Mouse (Mus musculus) embryo, embryonic 11 days (tissue): ENCODE results near the gene Fhit.

Experiments
- DNase-seq: peaks from one replicate; pipeline ENCODE4 v3.0.0-alpha.2; 2015

Fhit gene

DNA sequence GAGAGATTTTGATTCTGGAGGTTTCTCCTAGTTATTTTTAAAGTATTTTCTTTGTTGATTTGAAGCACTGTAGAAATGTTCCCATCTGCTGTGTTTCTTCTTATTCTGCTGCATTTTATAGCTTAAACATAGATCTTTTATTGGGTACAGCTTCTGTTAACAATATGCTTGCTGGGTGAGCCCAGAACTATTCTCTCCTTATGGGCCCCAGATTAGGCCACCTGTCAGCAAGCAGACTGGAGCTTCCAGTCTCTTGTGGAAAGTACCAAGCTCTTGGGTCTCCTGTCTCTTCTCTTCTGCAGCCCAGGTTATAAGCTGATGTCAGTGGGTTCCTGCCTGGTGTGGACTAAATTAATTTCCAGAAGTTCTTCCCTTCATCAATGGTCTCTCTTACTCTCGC, 1513.4 kb downstream of the Fhit start:
- no peak for DNase-seq

DNA sequence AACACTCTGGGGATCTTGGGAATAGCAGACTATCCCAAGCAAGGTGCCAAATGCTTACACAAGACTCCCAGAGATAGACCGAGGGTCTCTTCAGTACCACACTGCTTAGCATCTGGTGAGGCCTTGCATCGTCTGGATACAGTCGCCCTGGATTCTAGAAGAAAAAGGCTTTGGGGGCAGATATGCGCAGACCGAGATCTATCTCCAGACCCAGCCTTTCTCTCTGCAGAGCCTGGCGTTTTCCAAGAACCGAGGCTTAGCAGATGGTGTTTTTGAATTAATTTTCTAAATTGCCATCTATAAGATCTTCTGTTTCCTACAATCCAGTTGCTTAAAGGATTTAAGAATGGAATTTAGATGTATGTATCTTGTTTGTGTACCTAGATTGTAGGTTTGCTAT, 1515.6 kb downstream of the Fhit start:
- DNase-seq: no peak

DNA sequence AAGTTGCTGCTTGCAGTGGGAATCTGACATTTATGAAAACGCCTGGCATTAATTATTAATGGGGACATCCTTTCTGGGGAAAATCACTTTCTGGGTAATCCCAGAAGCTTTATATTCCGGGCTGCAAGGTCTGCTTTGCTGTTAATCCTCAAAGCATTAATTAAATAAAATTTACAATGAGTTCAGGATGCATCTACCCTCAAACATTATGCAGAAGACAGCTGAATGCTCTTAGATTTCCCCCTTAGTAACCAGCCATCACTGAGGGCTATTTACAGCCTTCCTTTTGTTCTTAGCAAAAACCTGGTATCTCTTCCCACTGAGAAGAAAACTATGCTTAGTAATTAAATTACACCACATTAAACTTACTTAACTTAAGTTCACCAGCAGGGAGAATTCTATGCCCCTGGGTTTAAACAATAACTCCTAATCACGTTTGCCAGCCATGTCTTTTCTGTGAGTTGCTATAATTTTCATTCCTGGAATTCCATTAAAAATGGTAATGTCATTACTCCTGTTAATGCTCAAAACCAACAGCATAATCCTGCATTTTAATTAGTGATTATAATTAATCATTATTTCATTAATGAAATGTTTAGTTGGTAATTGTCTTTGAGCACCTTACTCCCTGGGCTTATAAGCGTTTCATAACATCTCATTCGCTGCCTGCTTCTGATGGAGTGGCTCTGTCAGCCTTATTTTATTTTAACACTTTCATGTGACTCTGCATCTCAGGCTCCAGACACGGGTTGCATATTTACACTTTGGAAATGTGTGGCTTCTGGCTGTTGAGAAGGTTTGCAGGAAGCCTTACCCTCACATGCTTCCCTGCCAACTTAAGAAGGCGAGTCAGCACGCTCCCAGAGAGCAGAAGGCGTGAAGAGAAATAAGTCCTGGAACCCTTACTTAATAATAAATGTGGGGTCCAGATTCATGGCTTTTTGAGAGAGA, 1517.3 kb downstream of the Fhit start:
- no peak for DNase-seq

DNA sequence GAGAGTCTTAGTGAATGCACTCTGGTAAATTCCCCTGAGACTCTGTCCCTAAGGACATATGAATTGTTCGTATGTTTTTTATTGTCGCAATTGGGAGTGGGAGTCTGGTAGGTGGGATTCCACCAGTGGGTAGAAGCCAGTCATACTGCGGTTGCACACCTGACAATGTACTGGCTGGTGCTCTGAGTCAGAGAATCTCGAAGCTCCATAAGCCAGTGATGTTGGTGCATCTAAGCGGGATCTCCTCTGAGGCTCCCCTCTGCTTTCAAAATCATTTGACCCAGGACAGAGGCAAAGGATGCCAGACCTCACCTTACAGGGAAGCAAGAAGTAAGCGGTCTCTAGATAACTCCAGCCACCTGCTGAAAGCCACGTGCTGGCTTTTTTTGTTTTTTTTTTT, 1518.1 kb downstream of the Fhit start:
- DNase-seq: no peak

DNA sequence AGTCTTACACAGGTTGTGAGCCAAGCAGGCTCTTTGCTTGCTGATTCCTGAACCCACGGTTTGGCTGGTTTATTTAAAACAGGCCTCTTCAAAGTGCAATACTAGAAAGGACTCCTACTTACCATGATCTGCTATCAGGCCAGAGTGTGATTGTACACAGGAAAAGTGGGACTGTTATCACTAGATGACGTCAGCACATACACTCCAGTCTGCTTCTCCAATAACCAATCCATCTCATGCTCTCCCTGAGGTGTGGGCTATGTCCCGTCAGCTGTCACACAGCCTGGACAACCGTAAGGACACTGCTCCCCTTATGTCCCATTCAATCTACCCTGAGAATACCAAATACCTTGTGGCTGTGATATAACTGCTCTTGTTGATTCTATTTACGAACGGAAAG, 1519.2 kb downstream of the Fhit start:
- DNase-seq: no peak

DNA sequence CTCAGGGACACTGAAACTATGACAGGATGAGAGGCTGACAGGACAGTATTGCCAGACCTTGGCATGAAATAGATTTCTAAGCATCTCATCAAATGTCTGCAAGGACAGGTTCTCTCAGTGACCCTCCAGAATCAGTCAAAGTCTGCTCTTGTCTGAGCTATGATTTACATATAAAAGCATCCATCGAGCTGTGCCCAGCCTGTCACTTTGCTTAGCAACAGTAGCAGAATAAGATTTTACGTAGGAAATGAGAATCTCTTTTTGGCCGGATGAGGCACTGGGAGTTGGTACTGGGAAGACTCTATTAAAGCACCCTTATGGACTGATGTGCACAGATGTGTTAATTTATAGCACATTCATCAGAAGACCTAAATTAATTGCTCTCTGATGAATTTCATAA, 1519.8 kb downstream of the Fhit start:
- DNase-seq: no peak

DNA sequence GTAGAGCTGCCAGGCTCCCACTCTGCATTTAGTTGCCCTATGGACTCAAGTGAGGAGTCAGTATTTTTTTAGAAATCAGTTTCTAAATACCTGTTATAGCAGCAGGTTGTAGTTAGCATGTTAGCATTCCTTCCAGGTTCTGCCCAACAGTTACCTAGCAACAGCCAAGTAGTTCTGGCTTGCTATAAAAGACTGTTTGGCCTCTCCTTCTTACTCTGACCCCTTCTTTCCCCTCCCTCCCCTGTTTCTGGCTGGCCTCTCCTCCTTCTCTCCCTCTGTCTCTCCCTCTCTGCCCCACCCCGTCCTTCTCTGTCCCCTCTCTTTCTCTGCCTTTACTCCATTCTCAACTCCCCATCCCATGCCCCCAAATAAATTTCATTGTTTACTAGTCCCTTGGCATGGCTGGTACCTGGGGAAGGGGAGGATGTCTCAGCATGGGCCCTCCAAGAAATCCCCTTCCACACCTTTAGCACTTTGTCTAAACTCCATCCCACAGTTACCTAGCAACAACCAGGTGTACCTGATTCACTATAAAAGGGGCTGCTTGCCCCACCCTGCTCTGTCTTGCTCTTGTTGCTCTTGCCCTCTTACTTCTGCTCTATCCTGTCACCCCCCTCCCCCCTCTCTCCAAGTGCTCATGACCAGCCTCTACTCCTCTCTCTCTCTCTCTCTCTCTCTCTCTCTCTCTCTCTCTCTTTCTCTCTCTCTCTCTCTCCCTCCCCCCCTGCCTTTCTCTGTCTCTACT, 1527.4 kb downstream of the Fhit start:
- DNase-seq: no peak

DNA sequence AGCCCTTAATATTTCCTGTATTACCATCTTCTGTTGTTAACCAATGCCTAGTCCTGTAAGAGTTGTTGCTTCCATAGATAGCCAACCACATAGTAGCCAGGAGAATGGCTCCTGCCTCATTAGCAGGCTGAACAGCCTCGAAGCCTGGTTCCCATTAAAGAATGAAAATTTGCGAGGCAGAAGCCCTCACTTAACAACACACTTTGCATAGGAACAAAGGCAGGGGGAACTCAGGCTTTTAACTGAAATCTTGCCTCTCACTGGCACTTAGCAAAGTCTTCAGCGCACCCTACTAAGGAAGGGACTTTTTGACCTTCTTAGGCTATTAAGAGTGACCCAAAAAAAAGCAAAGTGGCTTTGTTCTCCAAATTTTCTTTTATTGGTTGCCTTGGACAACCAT, 1529.3 kb downstream of the Fhit start:
- peak; percentile 21 for DNase-seq

DNA sequence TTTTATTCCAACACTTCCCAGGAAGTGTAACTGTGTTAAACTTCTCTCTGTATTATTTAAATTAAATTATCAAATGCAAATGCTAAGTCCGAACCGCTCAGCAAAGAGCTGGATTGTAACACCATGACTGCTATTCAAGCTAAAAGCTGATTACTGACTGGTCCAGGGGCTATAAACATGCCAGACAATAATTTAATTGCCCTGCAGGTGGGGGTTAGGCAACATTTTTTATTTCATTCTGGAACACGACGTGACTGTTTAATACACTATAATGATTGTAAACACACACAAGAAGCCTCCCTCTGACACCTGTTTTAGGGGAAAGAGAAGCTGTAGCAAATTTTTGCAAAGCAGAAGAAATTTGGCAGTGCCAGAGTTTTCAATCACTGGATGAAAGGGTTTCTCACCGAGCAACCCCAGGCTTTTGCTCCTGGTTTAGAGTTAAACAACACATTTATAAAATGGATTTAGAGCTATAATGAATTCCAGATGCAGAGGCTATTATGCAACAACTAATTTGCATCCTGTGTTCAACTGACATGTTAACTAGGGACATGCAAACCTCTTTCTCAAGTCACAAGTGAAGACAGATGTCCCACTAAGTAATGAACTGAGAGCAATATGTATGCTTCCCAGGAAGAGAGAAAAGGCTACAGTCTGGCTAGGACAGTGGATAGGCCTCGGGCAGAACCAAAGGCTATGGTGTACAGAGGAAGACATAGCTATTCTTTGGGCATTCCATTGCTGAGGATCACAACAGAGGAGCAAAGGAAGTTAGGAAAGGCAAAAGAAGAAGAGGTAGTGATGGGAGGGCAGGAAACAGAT, 1538.4 kb downstream of the Fhit start:
- peak; percentile 51 for DNase-seq

DNA sequence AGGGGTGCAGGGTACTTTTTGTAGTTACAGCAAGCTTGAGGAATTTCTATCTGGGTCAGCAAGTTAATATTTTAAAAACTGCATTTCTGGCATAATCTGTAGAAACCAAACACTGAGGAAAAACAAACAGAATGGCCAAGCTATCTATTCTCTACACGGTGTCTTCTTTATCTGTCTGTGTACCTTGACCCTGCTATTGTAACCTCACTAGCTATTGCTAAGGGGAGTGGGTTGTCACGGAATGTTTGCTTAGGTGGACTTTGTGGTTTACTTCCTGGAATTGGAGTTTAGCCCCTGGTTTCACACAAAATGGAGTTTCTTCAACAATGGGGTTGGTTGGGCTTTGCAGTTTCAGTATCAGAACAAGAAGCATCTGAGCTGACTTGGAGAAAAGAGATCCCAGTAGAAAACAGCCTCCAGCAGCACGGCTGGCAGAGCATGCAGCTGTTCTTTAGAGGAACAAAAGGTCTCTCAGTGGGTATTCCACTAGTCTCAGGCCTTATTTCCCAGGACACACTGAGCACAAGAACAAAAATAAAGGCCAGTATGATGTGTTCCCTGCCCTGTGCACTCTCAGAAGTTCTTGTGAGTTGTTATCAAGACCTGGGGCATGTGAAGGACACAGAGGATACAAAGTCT, 1540.8 kb downstream of the Fhit start:
- DNase-seq: peak; percentile 42

DNA sequence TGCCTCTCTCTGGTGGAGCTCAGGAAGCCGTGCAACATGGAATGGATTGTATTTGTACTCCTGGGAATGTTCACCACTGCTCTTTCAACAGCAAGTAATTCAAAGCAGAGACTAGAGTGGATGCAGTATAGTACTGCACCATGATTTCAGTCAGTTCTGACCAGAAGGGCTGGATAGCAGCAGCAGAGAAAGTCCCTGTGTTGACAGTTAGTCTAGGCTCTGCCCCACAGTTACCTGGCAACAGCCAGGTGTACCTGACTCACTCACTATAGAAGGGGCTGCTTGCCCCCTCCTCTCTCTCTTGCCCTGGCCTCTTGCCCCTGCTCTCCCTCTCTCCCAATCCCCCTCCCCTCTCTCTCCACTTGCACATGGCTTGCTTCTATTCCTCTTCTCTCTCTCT, 1542.0 kb downstream of the Fhit start:
- DNase-seq: no peak

DNA sequence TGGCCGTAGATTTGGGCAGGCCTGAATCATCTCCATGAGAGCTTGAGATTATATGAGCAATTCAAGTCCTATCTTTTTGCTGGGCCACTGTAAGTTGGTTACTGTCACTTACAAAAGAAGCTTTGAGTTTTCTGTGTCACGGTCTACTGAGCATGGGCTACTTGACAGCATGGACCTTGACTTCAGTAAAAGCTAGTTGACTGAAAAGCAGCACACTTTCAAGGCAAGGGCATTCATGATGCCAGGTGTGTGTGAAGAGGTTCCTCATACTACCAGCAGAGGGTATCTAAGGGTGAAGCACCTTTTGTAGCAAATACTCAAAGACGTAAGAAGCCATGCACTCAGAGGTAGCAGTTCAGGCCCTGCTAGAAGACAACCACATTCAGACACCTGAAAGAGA, 1548.7 kb downstream of the Fhit start:
- DNase-seq: no peak

DNA sequence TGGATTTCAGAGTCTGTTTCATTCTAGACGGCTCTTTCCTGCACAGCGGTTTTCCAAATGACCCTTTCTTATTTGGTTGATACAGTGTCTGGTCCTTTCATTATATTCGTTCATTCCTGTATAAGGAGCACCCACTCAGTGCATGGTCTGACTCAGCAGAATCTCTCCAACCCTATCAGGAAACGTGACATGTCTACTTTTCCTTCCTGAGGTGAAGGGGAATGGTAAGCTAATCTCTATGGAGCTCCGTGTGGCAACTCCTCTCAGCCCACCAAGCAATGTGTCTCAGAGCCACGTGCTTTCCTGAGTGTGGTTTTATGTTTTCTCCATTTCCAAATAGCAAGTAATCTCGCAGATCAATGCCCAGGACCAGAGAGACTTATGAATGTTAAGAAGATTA, 1552.7 kb downstream of the Fhit start:
- DNase-seq: no peak

DNA sequence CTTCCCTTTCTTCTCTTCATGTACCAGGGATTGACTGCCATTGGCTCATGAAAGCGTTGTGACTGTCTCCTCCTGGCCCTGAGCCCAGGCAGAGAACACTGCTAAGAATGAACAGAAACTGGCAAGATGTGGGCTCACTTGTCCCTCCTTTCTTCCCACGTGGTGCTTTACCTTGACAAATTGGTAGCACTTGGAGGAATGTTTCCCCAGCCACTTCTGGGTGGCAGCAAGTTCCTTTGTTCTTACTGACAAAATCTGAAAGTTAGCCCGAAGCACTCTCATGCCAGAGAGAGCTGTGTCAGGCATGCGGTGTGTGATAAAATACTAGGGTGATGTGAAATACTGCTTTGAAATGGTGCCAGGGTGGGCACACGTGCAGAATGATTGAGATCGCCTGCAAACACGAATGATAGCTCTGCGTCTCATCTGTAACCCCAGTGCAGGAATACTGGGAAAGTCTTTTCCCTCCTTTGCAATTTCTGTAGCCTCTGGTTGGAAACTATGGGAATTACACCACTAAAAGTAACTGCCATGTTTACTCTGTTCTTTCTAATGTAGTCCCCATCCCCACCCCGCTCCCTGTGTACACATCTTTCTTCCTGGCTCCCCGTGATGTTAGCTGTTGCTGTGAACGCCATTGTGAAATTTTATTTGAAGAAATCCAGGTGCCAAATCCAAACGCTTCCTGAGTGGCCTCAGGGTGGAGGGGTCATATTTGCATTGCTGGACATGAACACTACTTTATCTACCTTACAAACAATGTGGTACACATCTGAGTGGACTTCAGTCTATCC, 1555.1 kb downstream of the Fhit start:
- DNase-seq: no peak

DNA sequence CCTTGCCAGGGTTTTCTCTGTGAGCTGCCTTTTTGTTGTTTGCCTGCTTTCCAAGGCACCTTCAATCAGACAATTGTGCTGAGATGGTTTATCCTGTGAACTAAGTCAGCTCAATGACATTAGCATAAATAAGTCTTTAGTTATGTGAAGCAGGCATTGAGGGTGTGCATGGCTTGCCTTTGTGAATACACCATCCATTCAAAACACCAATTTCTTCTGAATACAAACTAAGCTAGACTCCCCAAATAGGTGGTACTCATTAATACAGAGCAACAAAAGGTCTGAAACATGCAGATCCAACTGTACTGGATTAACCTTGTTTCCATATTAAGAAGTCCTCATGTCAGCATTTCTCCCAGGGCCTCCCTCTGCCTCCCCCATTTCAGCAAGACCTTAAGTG, 1561.6 kb downstream of the Fhit start:
- no peak for DNase-seq

DNA sequence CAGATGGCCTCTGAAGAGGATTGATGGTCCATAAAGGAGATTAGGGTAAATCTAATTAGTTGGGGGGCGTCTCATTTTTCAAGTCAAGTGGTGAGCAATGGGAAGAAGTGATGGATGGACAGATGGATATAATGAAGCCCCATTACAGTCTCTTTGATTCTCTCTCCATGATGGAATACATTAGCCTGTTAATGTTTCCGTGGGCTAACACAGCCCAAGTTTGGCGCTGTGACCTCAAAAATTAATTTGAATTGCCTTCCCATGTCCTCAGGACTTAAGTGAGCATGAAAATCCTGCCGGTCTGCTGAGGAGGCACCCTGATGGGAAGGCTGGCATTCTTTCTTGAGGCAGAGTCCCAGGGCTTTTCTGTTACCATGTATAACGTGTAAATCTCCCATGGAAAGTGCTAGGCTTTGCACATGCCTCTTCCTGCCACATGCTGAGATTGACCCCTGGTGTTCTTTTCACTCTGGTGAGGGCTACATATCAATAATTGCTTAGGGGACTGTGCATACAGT, 1564.3 kb downstream of the Fhit start:
- DNase-seq: peak; percentile 59

DNA sequence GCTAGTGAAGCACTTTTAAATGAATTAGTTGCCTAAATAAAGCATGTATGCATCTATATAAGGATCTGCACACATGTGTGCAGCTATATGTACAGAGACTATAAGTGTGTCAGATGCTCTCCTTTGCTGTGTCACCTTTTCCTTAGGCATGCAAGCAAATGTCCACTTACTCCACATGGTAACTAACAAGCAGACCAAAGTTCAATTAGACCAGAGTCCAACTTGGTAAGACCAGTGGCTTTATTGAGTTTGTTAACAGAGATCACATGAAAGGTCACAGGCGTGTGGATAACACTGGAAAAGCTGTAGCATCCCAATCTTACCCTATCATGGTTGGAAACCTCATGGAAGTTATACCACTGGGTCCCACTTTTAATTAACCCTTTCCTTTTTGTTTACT, 1572.7 kb downstream of the Fhit start:
- DNase-seq: no peak

DNA sequence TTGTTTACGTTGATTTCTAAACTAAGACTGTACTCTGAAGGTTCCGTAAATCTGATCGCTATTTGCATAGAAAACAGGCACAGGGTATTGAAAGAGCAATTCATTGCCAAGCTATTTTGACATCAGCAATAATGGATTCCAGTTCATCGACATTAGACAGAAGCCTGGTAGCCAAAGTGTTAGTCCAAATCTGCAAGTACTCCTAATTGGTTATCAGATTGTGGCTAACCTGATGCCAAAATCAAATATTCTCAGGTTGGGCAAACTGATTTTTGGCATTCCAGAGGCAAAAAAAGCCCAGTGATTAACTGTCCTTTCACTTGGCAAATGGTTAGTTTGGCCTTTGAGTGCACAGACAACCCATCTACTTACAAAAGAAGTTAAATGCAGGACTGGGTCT, 1573.9 kb downstream of the Fhit start:
- DNase-seq: no peak

DNA sequence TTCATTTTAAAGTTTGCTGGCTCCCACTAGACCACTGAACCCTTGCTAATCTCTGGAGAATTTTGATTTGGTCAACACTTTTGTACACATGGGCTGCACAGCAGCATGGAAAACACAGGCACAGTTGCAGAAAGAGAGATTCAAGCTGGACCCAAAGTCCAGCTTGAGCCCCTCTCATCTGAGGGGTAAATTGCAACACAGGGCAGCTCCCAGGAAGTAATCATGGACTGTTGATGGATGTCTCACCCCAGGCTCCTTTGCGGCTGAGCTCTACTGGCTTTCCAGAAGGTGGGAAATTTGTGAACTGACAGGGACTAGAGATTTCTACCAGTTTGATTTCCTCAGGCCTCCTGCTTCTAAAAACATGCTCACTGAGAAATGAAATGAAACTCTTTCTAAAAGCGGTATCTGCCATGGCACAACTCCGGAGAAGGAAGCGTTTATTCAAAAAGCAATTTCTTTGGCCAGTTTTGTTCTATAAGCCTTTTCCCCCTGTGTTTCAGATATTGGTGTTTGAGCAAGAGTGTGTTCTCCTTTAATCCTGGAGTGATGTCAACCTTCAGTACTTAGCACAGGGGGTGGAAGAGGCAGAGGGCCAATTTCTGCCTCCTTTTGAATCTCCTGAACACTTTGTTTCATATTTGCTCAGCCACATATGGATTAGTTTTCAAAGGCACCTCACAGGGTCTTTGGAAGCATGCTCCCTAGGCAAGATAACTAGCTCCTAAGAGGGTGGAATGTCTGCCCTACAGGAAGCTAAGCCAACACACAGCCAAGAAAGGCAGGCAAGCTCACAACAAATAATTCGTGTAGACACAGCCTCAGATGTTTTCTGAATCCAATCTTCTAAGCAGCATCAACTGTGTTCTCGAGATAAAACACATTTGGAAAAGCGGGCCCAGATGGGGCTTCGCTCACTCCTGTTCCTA, 1578.3 kb downstream of the Fhit start:
- no peak for DNase-seq

DNA sequence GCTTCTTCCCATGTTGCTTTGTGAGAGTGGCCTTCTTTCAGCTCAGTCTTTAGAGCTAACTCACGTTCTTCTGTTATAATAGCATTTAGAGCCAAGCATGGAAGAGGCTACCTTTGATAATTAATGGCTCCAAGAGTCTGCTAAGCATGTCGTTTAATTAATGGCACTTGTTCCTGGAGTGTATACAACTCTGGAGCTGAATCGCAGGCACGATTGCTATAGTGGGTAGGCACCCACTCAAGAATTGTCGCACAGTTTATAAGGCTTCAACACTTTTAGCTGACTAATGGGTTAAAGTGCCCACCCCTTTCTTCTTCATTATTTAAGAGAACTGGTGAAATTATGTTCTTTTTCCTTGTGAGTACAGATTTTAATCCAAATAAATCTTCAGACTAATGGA, 1605.5 kb downstream of the Fhit start:
- DNase-seq: no peak

DNA sequence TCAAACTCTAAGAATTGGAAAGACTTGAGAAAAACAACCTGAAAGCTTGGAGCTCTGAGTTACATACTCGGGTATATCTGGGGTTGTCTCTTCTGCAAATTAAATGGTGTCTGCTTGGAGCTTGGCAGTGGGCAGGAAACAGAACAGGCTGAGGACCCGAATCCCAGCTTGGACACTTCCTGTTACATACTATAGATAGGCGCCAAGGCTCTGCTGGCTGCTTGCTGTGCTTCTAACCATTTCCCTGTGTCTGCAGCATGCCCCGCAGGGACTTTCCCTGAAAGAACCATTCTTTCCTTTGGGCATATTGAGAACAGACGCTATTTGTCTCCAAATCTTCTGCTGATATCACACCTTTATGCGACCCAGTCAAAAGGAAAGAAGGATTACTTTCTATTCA, 1606.0 kb downstream of the Fhit start:
- DNase-seq: peak; percentile 46
